Mouse (Mus musculus) heart, embryonic 15.5 days (tissue): Measurements from ENCODE around the gene 6030408B16Rik. TPM values are rescaled to one million over a fixed set of nuclear protein-coding genes. Genes with fewer than 3 reads are reported as not detected.
A peak's percentile ranks its signal among the peaks of the same experiment; 100 is the strongest.

ENCODE experiments used
- ATAC-seq: fragments of 200-750 bp; cut with Nextera tagmentation; replicated peaks from 2 replicates; pipeline ENCODE4 v1.8.0; 2017; ENCODE audit warnings: low read depth, moderate TSS enrichment; ENCODE audit not compliant: insufficient number of reproducible peaks, insufficient read depth, low FRiP score
- H3K27ac ChIP-seq: fragments of 300-500 bp; sonication (generic); 2 replicates; pipeline ENCODE4 v1.5.1; 2015; ENCODE audit warnings: mild to moderate bottlenecking, inconsistent platforms
- H3K27me3 ChIP-seq: fragments of 300-500 bp; sonication (generic); 2 replicates; pipeline ENCODE4 v1.6.1; 2015; ENCODE audit warnings: inconsistent platforms
- H3K36me3 ChIP-seq: fragments of 300-500 bp; sonication (generic); 2 replicates; pipeline ENCODE4 v1.6.1; 2015; ENCODE audit warnings: mild to moderate bottlenecking, inconsistent platforms
- H3K4me1 ChIP-seq: fragments of 300-500 bp; sonication (generic); replicated peaks from 2 replicates; pipeline ENCODE4 v1.6.1; 2015; ENCODE audit warnings: inconsistent platforms
- H3K4me2 ChIP-seq: fragments of 300-500 bp; sonication (generic); 2 replicates; pipeline ENCODE4 v1.6.1; 2015; ENCODE audit warnings: inconsistent platforms, mild to moderate bottlenecking, moderate library complexity
- H3K4me3 ChIP-seq: fragments of 300-500 bp; sonication (generic); 2 replicates; pipeline ENCODE4 v1.5.1; 2015; ENCODE audit warnings: mild to moderate bottlenecking, inconsistent platforms
- H3K9ac ChIP-seq: fragments of 300-500 bp; sonication (generic); 2 replicates; pipeline ENCODE4 v1.6.1; 2015; ENCODE audit warnings: mild to moderate bottlenecking, inconsistent platforms
- H3K9me3 ChIP-seq: fragments of 300-500 bp; sonication (generic); replicated peaks from 2 replicates; pipeline ENCODE4 v1.6.1; 2016; ENCODE audit warnings: inconsistent platforms
- WGBS: fragments of 180-500 bp; shearing (Covaris S2); methylation state at CpG from one replicate; pipeline ENCODE4 v1.1.7; 2015; ENCODE audit warnings: mixed read lengths; 5-methylcytosine and 5-hydroxymethylcytosine counted together
- polyA plus RNA-seq: library from polyadenylated mRNA; unstranded; fragments of >200 nt; fragmentation: Nextera tagmentation; extraction: Ambion mirVana; gene quantifications from 2 replicates; pipeline ENCODE4 v1.2.1, GENCODE M21; 2015

6030408B16Rik gene
- polyA plus RNA-seq, 1 experiment from 2014 or later = 3.1 TPM

GRCm38 (mm10) chr15:101270101-101270820 lies 22.8 kb upstream of the 6030408B16Rik start:
- Histone ChIP-seq H3K9ac (no peak overlapping the region), H3K4me2 (no peak overlapping the region), H3K4me3 (no peak overlapping the region), H3K9me3 (no peaks in the 10 kb centered on the region), H3K27me3 (no peaks in the 10 kb centered on the region), H3K4me1 (peaks cover 33% of the 10 kb centered on the region), H3K27ac (no peak overlapping the region), H3K36me3 (peaks cover 44% of the 10 kb centered on the region)
- no peak for ATAC-seq
- 89% methylated on average over 29 of the region's 29 CpGs for WGBS

DNA sequence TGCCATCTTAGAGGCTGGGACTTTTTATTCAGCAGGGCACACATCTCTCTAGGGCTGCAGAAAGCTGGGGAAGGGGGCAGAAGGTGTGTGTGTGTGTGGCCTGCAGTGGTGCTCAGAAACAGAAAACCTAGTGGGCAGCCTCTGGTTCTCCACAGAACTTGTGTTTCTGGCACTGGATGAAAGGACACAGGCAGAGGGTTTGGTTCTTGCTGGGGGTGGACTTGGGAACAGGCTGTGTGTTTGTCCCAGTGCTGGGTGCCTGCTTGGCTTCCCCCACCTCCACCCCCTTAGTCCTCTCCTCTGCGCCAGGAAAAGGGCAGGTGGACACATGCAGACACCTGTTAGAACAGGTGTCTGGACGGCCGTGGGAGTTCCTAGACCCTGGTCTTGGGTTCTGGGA lies 21.9 kb upstream of the 6030408B16Rik start:
- Histone ChIP-seq H3K4me2 (no peak overlapping the region), H3K27me3 (no peaks in the 10 kb centered on the region), H3K9ac (no peak overlapping the region), H3K9me3 (no peaks in the 10 kb centered on the region), H3K4me3 (no peak overlapping the region), H3K36me3 (peaks cover 44% of the 10 kb centered on the region), H3K4me1 (peaks cover 25% of the 10 kb centered on the region), H3K27ac (no peak overlapping the region)
- ATAC-seq = no peak
- 72% methylated on average over 3 of the region's 3 CpGs for WGBS

GRCm38 (mm10) chr15:101271513-101271912 lies 21.5 kb upstream of the 6030408B16Rik start:
- no peak overlapping the region for H3K27ac ChIP-seq
- no peak overlapping the region for H3K4me3 ChIP-seq
- no peak for ATAC-seq
- H3K4me2 ChIP-seq = no peak overlapping the region
- H3K27me3 ChIP-seq = no peaks in the 10 kb centered on the region
- peaks cover 44% of the 10 kb centered on the region for H3K36me3 ChIP-seq
- H3K9me3 ChIP-seq = no peaks in the 10 kb centered on the region
- peaks cover 23% of the 10 kb centered on the region for H3K4me1 ChIP-seq
- 89% methylated on average over 15 of the region's 15 CpGs for WGBS
- H3K9ac ChIP-seq = no peak overlapping the region

DNA sequence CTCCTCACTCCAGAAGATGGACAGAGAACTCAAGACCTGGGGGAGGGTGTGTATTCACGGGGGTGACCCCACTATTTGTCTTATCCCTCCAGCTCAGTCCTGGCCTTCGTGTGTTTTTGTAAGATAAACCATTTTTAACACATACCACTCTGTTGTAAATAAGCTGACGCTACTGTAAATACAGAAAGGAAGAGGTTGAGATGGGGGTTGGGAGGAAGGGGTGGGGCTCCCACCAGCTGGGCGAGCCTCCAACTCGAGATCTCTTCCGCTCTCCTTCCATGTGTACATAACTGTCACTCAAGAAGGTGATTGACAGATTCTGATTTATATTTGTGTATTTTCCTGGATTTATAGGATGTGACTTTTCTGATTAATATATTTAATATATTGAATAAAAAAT lies 18.6 kb upstream of the 6030408B16Rik start:
- H3K27ac ChIP-seq = no peak overlapping the region
- H3K4me2 ChIP-seq = no peak overlapping the region
- H3K27me3 ChIP-seq = no peaks in the 10 kb centered on the region
- peaks cover 17% of the 10 kb centered on the region for H3K4me1 ChIP-seq
- no peak overlapping the region for H3K4me3 ChIP-seq
- 47% methylated on average over 6 of the region's 6 CpGs for WGBS
- H3K9me3 ChIP-seq = no peaks in the 10 kb centered on the region
- peaks cover 44% of the 10 kb centered on the region for H3K36me3 ChIP-seq
- H3K9ac ChIP-seq = no peak overlapping the region
- ATAC-seq = no peak

- 71% methylated on average over 11 of the region's 11 CpGs for WGBS
- H3K4me2 ChIP-seq = no peak overlapping the region
- no peak overlapping the region for H3K4me3 ChIP-seq
- peaks cover 20% of the 10 kb centered on the region for H3K4me1 ChIP-seq
- no peak overlapping the region for H3K27ac ChIP-seq
- no peak overlapping the region for H3K9ac ChIP-seq
- no peaks in the 10 kb centered on the region for H3K27me3 ChIP-seq
- H3K9me3 ChIP-seq = no peaks in the 10 kb centered on the region
- no peak for ATAC-seq
- peaks cover 20% of the 10 kb centered on the region for H3K36me3 ChIP-seq
Observed at GRCm38 (mm10) chr15:101277351-101277899, 15.6 kb upstream of the 6030408B16Rik start.

DNA sequence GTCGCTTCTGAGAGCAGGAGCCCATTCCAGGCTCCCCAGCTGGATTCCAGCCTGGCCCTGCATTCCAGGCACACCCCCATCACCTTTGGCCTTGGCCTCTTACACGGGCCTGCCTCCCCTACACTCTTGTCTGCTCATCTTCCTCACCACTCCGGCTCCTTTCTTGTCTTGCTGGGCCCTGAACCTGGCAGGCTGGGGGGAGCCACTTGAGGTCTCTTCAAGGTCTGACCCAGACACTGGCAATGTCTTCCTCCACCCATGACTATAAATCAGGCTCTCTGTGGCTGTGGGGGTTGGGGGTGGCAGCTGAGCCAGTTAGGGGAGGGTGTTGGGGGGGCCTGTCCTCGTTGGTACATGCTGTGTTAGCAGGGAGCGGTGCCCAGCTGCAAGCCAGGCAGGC lies 14.4 kb upstream of the 6030408B16Rik start:
- Histone ChIP-seq H3K9ac (no peak overlapping the region), H3K27ac (no peak overlapping the region), H3K9me3 (no peaks in the 10 kb centered on the region), H3K36me3 (peaks cover 9% of the 10 kb centered on the region), H3K4me2 (no peak overlapping the region), H3K27me3 (no peaks in the 10 kb centered on the region), H3K4me3 (no peak overlapping the region), H3K4me1 (peaks cover 27% of the 10 kb centered on the region)
- ATAC-seq = no peak
- WGBS = 43% methylated on average over 5 of the region's 5 CpGs

DNA sequence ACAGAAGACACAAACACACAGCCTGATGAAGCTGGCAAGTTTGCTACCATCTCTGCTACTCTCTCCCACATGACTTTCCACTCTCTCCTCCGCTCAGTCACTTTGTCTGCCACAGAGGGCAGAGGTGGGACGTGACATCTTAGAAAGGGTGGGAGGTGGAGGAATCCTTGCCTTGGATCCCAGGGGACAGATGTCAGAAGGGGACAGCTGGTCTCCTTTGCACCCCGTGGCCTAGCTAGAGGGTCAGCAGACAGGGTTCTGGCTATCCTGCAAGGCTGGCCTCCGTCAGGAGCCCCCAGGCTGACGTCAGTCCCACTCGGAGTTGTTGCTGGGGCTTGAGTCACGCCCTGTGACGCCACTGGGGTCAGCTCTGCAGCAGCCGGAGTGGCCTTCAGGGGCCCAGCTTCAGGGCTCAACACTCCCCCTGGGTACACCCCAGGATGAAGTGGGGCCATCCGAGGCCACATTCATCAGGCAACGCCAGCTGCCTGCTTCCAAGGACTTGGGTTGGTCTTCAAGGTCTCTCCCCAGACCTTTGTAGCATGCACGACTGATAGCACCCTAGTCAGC lies 13.5 kb upstream of the 6030408B16Rik start:
- 47% methylated on average over 12 of the region's 12 CpGs for WGBS
- ATAC-seq = no peak
- Histone ChIP-seq H3K4me3 (no peak overlapping the region), H3K27me3 (no peaks in the 10 kb centered on the region), H3K9me3 (no peaks in the 10 kb centered on the region), H3K4me2 (no peak overlapping the region), H3K27ac (no peak overlapping the region), H3K4me1 (peaks cover 28% of the 10 kb centered on the region), H3K36me3 (no peaks in the 10 kb centered on the region), H3K9ac (no peak overlapping the region)

- Histone ChIP-seq H3K4me1 (peaks cover 39% of the 10 kb centered on the region), H3K9ac (no peak overlapping the region), H3K9me3 (no peaks in the 10 kb centered on the region), H3K36me3 (peaks cover 10% of the 10 kb centered on the region), H3K27me3 (no peaks in the 10 kb centered on the region), H3K4me2 (no peak overlapping the region), H3K27ac (no peak overlapping the region), H3K4me3 (no peak overlapping the region)
- no peak for ATAC-seq
- 66% methylated on average over 5 of the region's 5 CpGs for WGBS
Observed at GRCm38 (mm10) chr15:101282471-101282870, 10.5 kb upstream of the 6030408B16Rik start.

DNA sequence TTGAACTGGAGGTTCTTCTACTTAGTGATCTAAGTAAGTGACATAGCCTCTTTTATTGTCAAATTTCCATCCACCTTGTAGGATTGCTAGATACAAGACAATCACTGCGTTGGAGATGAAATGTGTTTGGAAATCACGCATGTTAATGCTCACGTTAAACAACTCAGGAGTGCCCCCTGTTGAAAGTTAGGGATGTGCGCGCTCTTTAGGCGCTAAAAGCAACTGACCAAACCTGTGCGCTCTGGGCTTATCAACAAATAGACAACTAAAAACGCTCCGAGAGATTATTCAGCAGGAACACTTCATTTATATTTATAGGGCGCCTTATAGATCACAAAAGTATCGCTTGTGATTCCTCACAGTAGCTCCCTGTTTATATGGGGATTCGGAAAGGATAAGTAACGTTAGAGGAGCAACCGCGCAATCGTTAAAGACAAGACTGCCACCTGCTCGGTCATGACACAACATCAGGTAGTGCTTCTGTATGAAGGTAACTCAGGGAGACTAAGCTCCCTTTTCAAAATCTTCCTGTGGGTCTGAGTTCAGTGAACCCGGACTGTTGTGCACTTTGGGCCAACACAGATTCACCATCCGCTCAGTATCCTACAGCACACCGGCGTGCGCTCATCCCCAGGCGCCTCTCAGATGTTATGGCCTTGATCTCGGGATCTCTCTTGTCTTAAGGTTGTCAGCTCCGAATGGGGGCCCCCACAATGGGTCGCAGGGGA lies 9.7 kb upstream of the 6030408B16Rik start:
- peak; percentile 42 for ATAC-seq
- Histone ChIP-seq H3K4me2 (peak overlapping the region; percentile 97), H3K27ac (peak overlapping the region; percentile 84), H3K9me3 (no peaks in the 10 kb centered on the region), H3K36me3 (peaks cover 18% of the 10 kb centered on the region), H3K4me1 (peaks cover 37% of the 10 kb centered on the region), H3K9ac (peak overlapping the region; percentile 88), H3K27me3 (no peaks in the 10 kb centered on the region), H3K4me3 (peak overlapping the region; percentile 89)
- 2% methylated on average over 26 of the region's 26 CpGs for WGBS

- ATAC-seq = peak; percentile 88
- peak within 1 kb of the TSS; percentile 88 for H3K9ac ChIP-seq
Observed at GRCm38 (mm10) chr15:101283911-101284750, 8.9 kb upstream of the 6030408B16Rik start, which contains the start of gene Atg101. TSS of gene Atg101 (plus strand) at chr15:101284272.

More at GRCm38 (mm10) chr15:101283911-101284750, 8.9 kb upstream of the 6030408B16Rik start, which contains the start of gene Atg101:
- peaks cover 29% of the 10 kb centered on the region for H3K4me1 ChIP-seq
- H3K27me3 ChIP-seq = no peaks in the 10 kb centered on the region
- no peaks in the 10 kb centered on the region for H3K9me3 ChIP-seq
- H3K4me2 ChIP-seq = peak within 1 kb of the TSS; percentile 97
- H3K4me3 ChIP-seq = peak within 1 kb of the TSS; percentile 89
- H3K36me3 ChIP-seq = peaks cover 25% of the 10 kb centered on the region
- WGBS = under 1% methylated on average over 61 of the region's 61 CpGs
- H3K27ac ChIP-seq = peak within 1 kb of the TSS; percentile 84
